Mouse (Mus musculus) small intestine, adult 2 months (tissue): ENCODE data around the gene Ssx2ip.

ENCODE experiments used
- CTCF ChIP-seq: fragments of 200-500 bp; IDR thresholded peaks from 2 replicates; pipeline ENCODE4 v1.5.1; 2012; ENCODE audit warnings: low read depth, mild to moderate bottlenecking, control low read depth, inconsistent platforms, low read length, moderate library complexity, mixed read lengths; ENCODE audit not compliant: insufficient replicate concordance, insufficient read length; ENCODE audit errors: extremely low read depth
- POLR2A ChIP-seq: fragments of 200-500 bp; IDR thresholded peaks from 2 replicates; pipeline ENCODE4 v1.6.1; 2012; ENCODE audit warnings: low read depth, mild to moderate bottlenecking, control low read depth, inconsistent platforms, low read length, moderate library complexity

- TF ChIP-seq CTCF = no peak
- TF ChIP-seq POLR2A = no peak
Observed at GRCm38 (mm10) chr3:146380874-146381273, 23.6 kb upstream of the Ssx2ip start.
